Mouse (Mus musculus) forebrain, embryonic 12.5 days (tissue): Measurements from ENCODE around the gene Trim69. TPM values are rescaled to one million over a fixed set of nuclear protein-coding genes. Genes with fewer than 3 reads are reported as not detected.

Experiments
- ATAC-seq: fragments of 200-750 bp; cut with Nextera tagmentation; 2 replicates; pipeline ENCODE4 v1.8.0; 2017; ENCODE audit warnings: moderate TSS enrichment; ENCODE audit not compliant: low FRiP score
- H3K27ac ChIP-seq: fragments of 300-500 bp; sonication (generic); 2 replicates; pipeline ENCODE4 v1.5.1; 2016; ENCODE audit warnings: mild to moderate bottlenecking
- H3K27me3 ChIP-seq: fragments of 300-500 bp; sonication (generic); 2 replicates; pipeline ENCODE4 v1.6.1; 2016; ENCODE audit warnings: mild to moderate bottlenecking
- H3K36me3 ChIP-seq: fragments of 300-500 bp; sonication (generic); replicated peaks from 2 replicates; pipeline ENCODE4 v1.6.1; 2016; ENCODE audit warnings: mild to moderate bottlenecking
- H3K4me1 ChIP-seq: fragments of 300-500 bp; sonication (generic); 2 replicates; pipeline ENCODE4 v1.6.1; 2016
- H3K4me2 ChIP-seq: fragments of 300-500 bp; sonication (generic); 2 replicates; pipeline ENCODE4 v1.6.1; 2016; ENCODE audit warnings: mild to moderate bottlenecking, moderate library complexity
- H3K4me3 ChIP-seq: fragments of 300-500 bp; sonication (generic); replicated peaks from 2 replicates; pipeline ENCODE4 v1.5.1; 2016; ENCODE audit warnings: mild to moderate bottlenecking
- H3K9ac ChIP-seq: fragments of 300-500 bp; sonication (generic); 2 replicates; pipeline ENCODE4 v1.6.1; 2016; ENCODE audit warnings: mild to moderate bottlenecking
- H3K9me3 ChIP-seq: fragments of 300-500 bp; sonication (generic); 2 replicates; pipeline ENCODE4 v1.6.1; 2016
- WGBS: fragments of 180-500 bp; shearing (Covaris S2); methylation state at CpG from one replicate; pipeline ENCODE4 v1.1.7; 2016; 5-methylcytosine and 5-hydroxymethylcytosine counted together
- polyA plus RNA-seq: library from polyadenylated mRNA; unstranded; fragments of >200 nt; fragmentation: Nextera tagmentation; extraction: Ambion mirVana; gene quantifications from 2 replicates; pipeline ENCODE4 v1.2.1, GENCODE M21; 2016

The Trim69 gene
- polyA plus RNA-seq, 1 experiment from 2014 or later: not detected

GRCm38 (mm10) chr2:122156051-122156700 lies 4.3 kb upstream of the Trim69 start:
- ATAC-seq: no peak
- Histone ChIP-seq H3K27me3 (no peaks in the 10 kb centered on the region), H3K4me1 (no peaks in the 10 kb centered on the region), H3K9ac (no peak overlapping the region), H3K4me3 (no peak overlapping the region), H3K9me3 (no peaks in the 10 kb centered on the region), H3K36me3 (no peaks in the 10 kb centered on the region; the same call in 1 of the 2 replicates), H3K4me2 (no peak overlapping the region), H3K27ac (no peak overlapping the region)
- WGBS: 89% methylated on average over 4 of the region's 4 CpGs

- Histone ChIP-seq H3K4me2 (no peak overlapping the region), H3K36me3 (no peaks in the 10 kb centered on the region; the same call in 1 of the 2 replicates), H3K9ac (no peak overlapping the region), H3K4me3 (no peak overlapping the region), H3K9me3 (no peaks in the 10 kb centered on the region), H3K4me1 (no peaks in the 10 kb centered on the region), H3K27me3 (no peaks in the 10 kb centered on the region), H3K27ac (no peak overlapping the region)
- no peak for ATAC-seq
Observed at GRCm38 (mm10) chr2:122157561-122157960, 2.9 kb upstream of the Trim69 start.

- H3K4me2 ChIP-seq: no peak overlapping the region
- no peaks in the 10 kb centered on the region for H3K9me3 ChIP-seq
- H3K9ac ChIP-seq: no peak overlapping the region
- WGBS: 70% methylated on average over 6 of the region's 6 CpGs
- H3K27ac ChIP-seq: no peak overlapping the region
- H3K4me1 ChIP-seq: no peaks in the 10 kb centered on the region
- H3K4me3 ChIP-seq: no peak overlapping the region
- H3K27me3 ChIP-seq: no peaks in the 10 kb centered on the region
- no peaks in the 10 kb centered on the region; the same call in 1 of the 2 replicates for H3K36me3 ChIP-seq
- no peak for ATAC-seq
Observed at GRCm38 (mm10) chr2:122158362-122158802, 2.1 kb upstream of the Trim69 start.

- Histone ChIP-seq H3K27ac (no peak overlapping the region), H3K4me2 (no peak overlapping the region), H3K36me3 (no peaks in the 10 kb centered on the region), H3K9ac (no peak overlapping the region), H3K4me1 (no peaks in the 10 kb centered on the region), H3K9me3 (no peaks in the 10 kb centered on the region), H3K27me3 (no peaks in the 10 kb centered on the region), H3K4me3 (no peak overlapping the region)
- WGBS: 89% methylated on average over 6 of the region's 6 CpGs
- ATAC-seq: no peak
Observed at GRCm38 (mm10) chr2:122159667-122160066, 833 bp upstream of the Trim69 start.

- Histone ChIP-seq H3K27me3 (no peaks in the 10 kb centered on the region), H3K4me1 (no peaks in the 10 kb centered on the region), H3K4me2 (no peak overlapping the region), H3K36me3 (no peaks in the 10 kb centered on the region), H3K4me3 (no peak overlapping the region), H3K9me3 (no peaks in the 10 kb centered on the region), H3K9ac (no peak overlapping the region), H3K27ac (no peak overlapping the region)
- ATAC-seq: no peak
- 46% methylated on average over 4 of the region's 4 CpGs for WGBS
Observed at GRCm38 (mm10) chr2:122161542-122161941, 1.0 kb downstream of the Trim69 start.

- H3K9ac ChIP-seq: no peak overlapping the region
- ATAC-seq: no peak
- H3K4me1 ChIP-seq: no peaks in the 10 kb centered on the region
- no peaks in the 10 kb centered on the region for H3K9me3 ChIP-seq
- no peaks in the 10 kb centered on the region for H3K36me3 ChIP-seq
- H3K27ac ChIP-seq: no peak overlapping the region
- H3K27me3 ChIP-seq: no peaks in the 10 kb centered on the region
- H3K4me2 ChIP-seq: no peak overlapping the region
- H3K4me3 ChIP-seq: no peak overlapping the region
- 92% methylated on average over 2 of the region's 2 CpGs for WGBS
Observed at GRCm38 (mm10) chr2:122162529-122162928, 2.0 kb downstream of the Trim69 start.

GRCm38 (mm10) chr2:122163430-122164195 lies 3.1 kb downstream of the Trim69 start:
- no peak overlapping the region for H3K4me3 ChIP-seq
- no peaks in the 10 kb centered on the region for H3K9me3 ChIP-seq
- H3K27ac ChIP-seq: no peak overlapping the region
- no peaks in the 10 kb centered on the region for H3K36me3 ChIP-seq
- no peaks in the 10 kb centered on the region for H3K4me1 ChIP-seq
- no peak overlapping the region for H3K9ac ChIP-seq
- ATAC-seq: no peak
- H3K27me3 ChIP-seq: no peaks in the 10 kb centered on the region
- 78% methylated on average over 13 of the region's 13 CpGs for WGBS
- no peak overlapping the region for H3K4me2 ChIP-seq

- ATAC-seq: no peak
- no peaks in the 10 kb centered on the region for H3K36me3 ChIP-seq
- no peak overlapping the region for H3K27ac ChIP-seq
- no peaks in the 10 kb centered on the region for H3K27me3 ChIP-seq
- WGBS: 87% methylated on average over 11 of the region's 11 CpGs
- H3K9me3 ChIP-seq: no peaks in the 10 kb centered on the region
- no peak overlapping the region for H3K4me3 ChIP-seq
- no peak overlapping the region for H3K4me2 ChIP-seq
- no peak overlapping the region for H3K9ac ChIP-seq
- H3K4me1 ChIP-seq: no peaks in the 10 kb centered on the region
Observed at GRCm38 (mm10) chr2:122164293-122164692, 3.8 kb downstream of the Trim69 start.

- H3K4me1 ChIP-seq: no peaks in the 10 kb centered on the region
- no peak overlapping the region for H3K9ac ChIP-seq
- no peak overlapping the region for H3K4me3 ChIP-seq
- no peak overlapping the region for H3K27ac ChIP-seq
- H3K4me2 ChIP-seq: no peak overlapping the region
- no peaks in the 10 kb centered on the region for H3K9me3 ChIP-seq
- no peaks in the 10 kb centered on the region for H3K27me3 ChIP-seq
- no peak for ATAC-seq
- WGBS: 86% methylated on average over 6 of the region's 6 CpGs
- no peaks in the 10 kb centered on the region for H3K36me3 ChIP-seq
Observed at GRCm38 (mm10) chr2:122171292-122171691, 10.8 kb downstream of the Trim69 start.

- no peak overlapping the region for H3K9ac ChIP-seq
- no peak for ATAC-seq
- WGBS: 90% methylated on average over 2 of the region's 2 CpGs
Observed at GRCm38 (mm10) chr2:122172188-122172587, 11.7 kb downstream of the Trim69 start.

GRCm38 (mm10) chr2:122180051-122180822 lies 19.7 kb downstream of the Trim69 start:
- no peaks in the 10 kb centered on the region for H3K36me3 ChIP-seq
- H3K27ac ChIP-seq: no peak overlapping the region
- 76% methylated on average over 8 of the region's 8 CpGs for WGBS
- no peak overlapping the region for H3K9ac ChIP-seq
- no peak overlapping the region for H3K4me3 ChIP-seq
- H3K9me3 ChIP-seq: no peaks in the 10 kb centered on the region
- ATAC-seq: no peak
- H3K27me3 ChIP-seq: no peaks in the 10 kb centered on the region; the same call in 1 of the 2 replicates
- no peak overlapping the region for H3K4me2 ChIP-seq
- no peaks in the 10 kb centered on the region for H3K4me1 ChIP-seq

More at GRCm38 (mm10) chr2:122172188-122172587, 11.7 kb downstream of the Trim69 start:
- Histone ChIP-seq H3K4me1 (no peaks in the 10 kb centered on the region), H3K9me3 (no peaks in the 10 kb centered on the region), H3K27ac (no peak overlapping the region), H3K27me3 (no peaks in the 10 kb centered on the region), H3K4me2 (no peak overlapping the region), H3K36me3 (no peaks in the 10 kb centered on the region), H3K4me3 (no peak overlapping the region)

GRCm38 (mm10) chr2:122185086-122185485 lies 24.6 kb downstream of the Trim69 start:
- Histone ChIP-seq H3K27ac (no peak overlapping the region), H3K4me3 (no peak overlapping the region), H3K4me2 (no peak overlapping the region), H3K9me3 (no peaks in the 10 kb centered on the region), H3K27me3 (no peaks in the 10 kb centered on the region; the same call in 1 of the 2 replicates), H3K4me1 (no peaks in the 10 kb centered on the region), H3K9ac (no peak overlapping the region), H3K36me3 (no peaks in the 10 kb centered on the region)
- 89% methylated on average over 4 of the region's 4 CpGs for WGBS
- no peak for ATAC-seq
